Mouse (Mus musculus) lung, adult 2 months (tissue): ENCODE results near the gene Sox5.

Experiments
- CTCF ChIP-seq: fragments of 200-500 bp; IDR thresholded peaks from 2 replicates; pipeline ENCODE4 v1.5.1; 2011; ENCODE audit warnings: mild to moderate bottlenecking, low read length, control low read depth; ENCODE audit not compliant: insufficient read depth
- POLR2A ChIP-seq: fragments of 200-500 bp; IDR thresholded peaks from 2 replicates; pipeline ENCODE4 v1.6.1; 2011; ENCODE audit warnings: low read depth, mild to moderate bottlenecking, control low read depth, low read length, borderline replicate concordance; ENCODE audit errors: extremely low read depth

- no peak for TF ChIP-seq POLR2A
- no peak for TF ChIP-seq CTCF
These were observed 833.7 kb downstream of the Sox5 start for GRCm38 (mm10) chr6:143948071-143948470.
